Mouse (Mus musculus) bone marrow, adult 2 months (tissue): ENCODE measurements at regions not wholly inside any gene's neighbourhood (a gene's known extent, or its start where the extent isn't known, plus 50 kb on each side); places are given as distances from the start of the nearest gene placed in this dataset.

ENCODE experiments used
- CTCF ChIP-seq: fragments of 200-500 bp; IDR thresholded peaks from 2 replicates; pipeline ENCODE4 v1.5.1; 2011; ENCODE audit warnings: low read length, control low read depth; ENCODE audit not compliant: control insufficient read depth, insufficient read depth
- POLR2A ChIP-seq: fragments of 200-500 bp; IDR thresholded peaks from 2 replicates; pipeline ENCODE4 v1.6.1; 2011; ENCODE audit warnings: low read depth, mild to moderate bottlenecking, control low read depth, low read length, borderline replicate concordance; ENCODE audit not compliant: control insufficient read depth

DNA sequence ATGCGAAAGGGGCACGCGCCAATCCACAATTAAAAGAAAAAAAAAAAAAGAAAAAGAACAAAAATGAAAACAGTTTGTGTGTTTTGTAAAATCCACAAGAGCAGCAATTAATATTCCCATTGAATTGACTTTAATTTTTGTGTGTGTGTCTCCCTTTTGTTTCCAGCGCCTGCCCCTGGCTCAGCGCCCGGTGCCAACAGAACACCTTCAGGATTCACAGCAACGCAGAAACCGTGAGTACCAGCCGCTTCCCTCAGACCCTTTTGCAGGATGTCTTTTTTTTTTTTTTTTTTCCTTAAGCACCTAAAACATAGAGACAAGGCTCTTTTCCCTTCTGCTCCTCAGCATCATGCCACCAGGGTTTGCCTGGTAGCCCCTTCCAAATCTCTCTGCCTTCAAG lies 244.1 kb upstream of the Pmfbp1 start:
- TF ChIP-seq POLR2A: no peak
- no peak for TF ChIP-seq CTCF
